Mouse (Mus musculus) cortical plate, adult 2 months (tissue): ENCODE measurements around the gene Nrsn2.

Source experiments
- CTCF ChIP-seq: fragments of 200-500 bp; IDR thresholded peaks from 2 replicates; pipeline ENCODE4 v1.5.1; 2011; ENCODE audit warnings: mild to moderate bottlenecking, control low read depth, low read length; ENCODE audit not compliant: insufficient read depth; ENCODE audit errors: extremely low read depth
- POLR2A ChIP-seq: fragments of 200-500 bp; IDR thresholded peaks from 2 replicates; pipeline ENCODE4 v1.6.1; 2011; ENCODE audit warnings: mild to moderate bottlenecking, low read length, control low read depth; ENCODE audit not compliant: insufficient read depth; ENCODE audit errors: extremely low read depth

DNA sequence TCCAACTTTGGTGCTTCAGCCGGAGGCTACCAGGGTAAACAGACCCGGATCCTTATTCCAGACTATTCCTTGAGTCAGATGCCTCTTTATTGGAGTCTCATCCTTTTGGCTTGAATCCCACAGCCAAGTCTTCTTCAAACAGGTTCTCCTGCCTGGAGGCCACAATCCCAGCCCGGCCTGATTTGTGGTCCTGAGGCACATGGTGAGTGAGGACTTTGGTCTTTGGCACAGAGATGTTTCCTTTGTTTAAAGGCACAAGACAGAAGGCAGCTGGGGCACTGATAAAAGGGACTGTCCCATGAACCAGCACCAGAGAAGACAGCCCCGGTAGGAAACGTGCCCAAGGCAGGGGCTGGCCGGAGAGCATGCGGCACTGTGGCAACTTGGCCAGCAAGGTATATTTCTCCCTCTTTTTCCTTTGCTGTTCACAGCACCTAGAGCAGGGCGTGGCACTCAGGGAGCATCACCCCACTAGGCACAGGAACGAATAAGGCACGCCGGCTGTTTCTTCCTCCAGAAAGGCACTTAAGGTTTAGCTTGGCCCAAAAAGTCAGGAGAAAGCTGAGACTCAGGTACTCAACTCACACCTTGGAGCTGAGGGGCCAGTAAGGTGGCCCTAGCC is 38.7 kb downstream of the Nrsn2 start:
- TF ChIP-seq CTCF (no peak), POLR2A (no peak)
